Mouse (Mus musculus) hindbrain, embryonic 15.5 days (tissue): ENCODE data around the gene Sf3a2. TPM values are rescaled to one million over a fixed set of nuclear protein-coding genes. Genes with fewer than 3 reads are reported as not detected.

Experiments used
- ATAC-seq: fragments of 200-750 bp; cut with Nextera tagmentation; 2 replicates; pipeline ENCODE4 v1.8.0; 2017; ENCODE audit warnings: low read depth, moderate number of reproducible peaks, moderate TSS enrichment; ENCODE audit not compliant: low FRiP score
- H3K27ac ChIP-seq: fragments of 300-500 bp; sonication (generic); replicated peaks from 2 replicates; pipeline ENCODE4 v1.5.1; 2015; ENCODE audit warnings: mild to moderate bottlenecking, inconsistent platforms
- H3K27me3 ChIP-seq: fragments of 300-500 bp; sonication (generic); 2 replicates; pipeline ENCODE4 v1.6.1; 2015; ENCODE audit warnings: control low read depth, inconsistent platforms
- H3K36me3 ChIP-seq: fragments of 300-500 bp; sonication (generic); 2 replicates; pipeline ENCODE4 v1.6.1; 2015; ENCODE audit warnings: control low read depth, inconsistent platforms
- H3K4me1 ChIP-seq: fragments of 300-500 bp; sonication (generic); replicated peaks from 2 replicates; pipeline ENCODE4 v1.6.1; 2015; ENCODE audit warnings: control low read depth, inconsistent platforms
- H3K4me2 ChIP-seq: fragments of 300-500 bp; sonication (generic); 2 replicates; pipeline ENCODE4 v1.6.1; 2015; ENCODE audit warnings: moderate library complexity, mild to moderate bottlenecking, inconsistent platforms
- H3K4me3 ChIP-seq: fragments of 300-500 bp; sonication (generic); 2 replicates; pipeline ENCODE4 v1.5.1; 2015; ENCODE audit warnings: mild to moderate bottlenecking, inconsistent platforms
- H3K9ac ChIP-seq: fragments of 300-500 bp; sonication (generic); 2 replicates; pipeline ENCODE4 v1.6.1; 2015; ENCODE audit warnings: inconsistent platforms
- H3K9me3 ChIP-seq: fragments of 300-500 bp; sonication (generic); 2 replicates; pipeline ENCODE4 v1.6.1; 2016; ENCODE audit warnings: control low read depth, inconsistent platforms
- WGBS: fragments of 180-500 bp; shearing (Covaris S2); methylation state at CpG from one replicate; pipeline ENCODE4 v1.1.7; 2015; 5-methylcytosine and 5-hydroxymethylcytosine counted together
- polyA plus RNA-seq: library from polyadenylated mRNA; unstranded; fragments of >200 nt; fragmentation: Nextera tagmentation; extraction: Ambion mirVana; gene quantifications from 2 replicates; pipeline ENCODE4 v1.2.1, GENCODE M21; 2015

The Sf3a2 gene
- polyA plus RNA-seq, 1 experiment from 2014 or later, result 67.4 TPM

- H3K4me1 ChIP-seq, result peaks cover 54% of the 10 kb centered on the region
- H3K9ac ChIP-seq, result no peak overlapping the region
- WGBS, result 90% methylated on average over 4 of the region's 4 CpGs
- no peaks in the 10 kb centered on the region for H3K27me3 ChIP-seq
- H3K27ac ChIP-seq, result no peak overlapping the region
- H3K4me2 ChIP-seq, result no peak overlapping the region
- no peaks in the 10 kb centered on the region for H3K36me3 ChIP-seq
- ATAC-seq, result no peak
- H3K9me3 ChIP-seq, result no peaks in the 10 kb centered on the region
- H3K4me3 ChIP-seq, result no peak overlapping the region
Observed at GRCm38 (mm10) chr10:80760596-80761524, 37.1 kb upstream of the Sf3a2 start.

GRCm38 (mm10) chr10:80761821-80762220, 36.2 kb upstream of the Sf3a2 start:
- Histone ChIP-seq H3K4me1 (peaks cover 45% of the 10 kb centered on the region), H3K9ac (no peak overlapping the region), H3K36me3 (peaks cover 8% of the 10 kb centered on the region), H3K4me3 (no peak overlapping the region), H3K9me3 (no peaks in the 10 kb centered on the region), H3K27me3 (no peaks in the 10 kb centered on the region), H3K27ac (no peak overlapping the region), H3K4me2 (no peak overlapping the region)
- 72% methylated on average over 3 of the region's 3 CpGs for WGBS
- no peak for ATAC-seq

- Histone ChIP-seq H3K4me3 (no peak overlapping the region), H3K27me3 (no peaks in the 10 kb centered on the region), H3K4me1 (peaks cover 28% of the 10 kb centered on the region), H3K36me3 (peaks cover 21% of the 10 kb centered on the region), H3K27ac (no peak overlapping the region), H3K4me2 (no peak overlapping the region), H3K9me3 (no peaks in the 10 kb centered on the region), H3K9ac (no peak overlapping the region)
- WGBS, result 93% methylated on average over 2 of the region's 2 CpGs
- ATAC-seq, result no peak
Observed at GRCm38 (mm10) chr10:80763502-80763901, 34.5 kb upstream of the Sf3a2 start.

GRCm38 (mm10) chr10:80765746-80766145, 32.3 kb upstream of the Sf3a2 start:
- no peak overlapping the region for H3K4me2 ChIP-seq
- H3K27ac ChIP-seq, result no peak overlapping the region
- H3K9me3 ChIP-seq, result no peaks in the 10 kb centered on the region
- H3K36me3 ChIP-seq, result peaks cover 40% of the 10 kb centered on the region
- 100% methylated on average over 2 of the region's 2 CpGs for WGBS
- H3K4me3 ChIP-seq, result no peak overlapping the region
- no peak for ATAC-seq
- no peaks in the 10 kb centered on the region for H3K27me3 ChIP-seq
- no peak overlapping the region for H3K9ac ChIP-seq
- H3K4me1 ChIP-seq, result peaks cover 10% of the 10 kb centered on the region

- 0 out of 2 replicates have a peak, but pooled peaks cover 4% of the 10 kb centered on the region for H3K4me1 ChIP-seq
- H3K9me3 ChIP-seq, result no peaks in the 10 kb centered on the region
- ATAC-seq, result no peak
- H3K9ac ChIP-seq, result no peak overlapping the region
- H3K36me3 ChIP-seq, result peaks cover 45% of the 10 kb centered on the region
- H3K27ac ChIP-seq, result no peak overlapping the region
- H3K27me3 ChIP-seq, result no peaks in the 10 kb centered on the region
- H3K4me3 ChIP-seq, result no peak overlapping the region
- 82% methylated on average over 10 of the region's 10 CpGs for WGBS
- H3K4me2 ChIP-seq, result no peak overlapping the region
Observed at GRCm38 (mm10) chr10:80766161-80766815, 31.7 kb upstream of the Sf3a2 start.

- H3K4me2 ChIP-seq, result no peak overlapping the region
- H3K4me1 ChIP-seq, result no peaks in the 10 kb centered on the region
- peaks cover 66% of the 10 kb centered on the region for H3K36me3 ChIP-seq
- no peak for ATAC-seq
- 88% methylated on average over 6 of the region's 6 CpGs for WGBS
- H3K4me3 ChIP-seq, result no peak overlapping the region
- H3K9ac ChIP-seq, result no peak overlapping the region
- H3K27me3 ChIP-seq, result no peaks in the 10 kb centered on the region
- no peaks in the 10 kb centered on the region for H3K9me3 ChIP-seq
- H3K27ac ChIP-seq, result no peak overlapping the region
Observed at GRCm38 (mm10) chr10:80768365-80768764, 29.6 kb upstream of the Sf3a2 start.

- H3K9me3 ChIP-seq, result no peaks in the 10 kb centered on the region
- 88% methylated on average over 5 of the region's 5 CpGs for WGBS
- peaks cover 3% of the 10 kb centered on the region; the same call in 1 of the 2 replicates for H3K4me1 ChIP-seq
- no peak overlapping the region for H3K4me3 ChIP-seq
- H3K27me3 ChIP-seq, result no peaks in the 10 kb centered on the region
- H3K9ac ChIP-seq, result 0 out of 2 replicates have a peak overlapping the region, but pooled peaks have one; percentile 0
- H3K27ac ChIP-seq, result no peak overlapping the region
- ATAC-seq, result no peak
- no peak overlapping the region for H3K4me2 ChIP-seq
- peaks cover 87% of the 10 kb centered on the region for H3K36me3 ChIP-seq
Observed at GRCm38 (mm10) chr10:80773816-80774215, 24.2 kb upstream of the Sf3a2 start.

- no peak overlapping the region for H3K4me3 ChIP-seq
- no peaks in the 10 kb centered on the region for H3K27me3 ChIP-seq
- H3K4me1 ChIP-seq, result peaks cover 3% of the 10 kb centered on the region; the same call in 1 of the 2 replicates
- 0 out of 2 replicates have a peak, but pooled peaks have one; percentile 74 for ATAC-seq
- H3K36me3 ChIP-seq, result peaks cover 89% of the 10 kb centered on the region
- no peak overlapping the region for H3K4me2 ChIP-seq
- peak overlapping the region; percentile 31; the same call in 1 of the 2 replicates for H3K27ac ChIP-seq
- WGBS, result 62% methylated on average over 2 of the region's 2 CpGs
- H3K9me3 ChIP-seq, result no peaks in the 10 kb centered on the region
- 0 out of 2 replicates have a peak overlapping the region, but pooled peaks have one; percentile 0 for H3K9ac ChIP-seq
Observed at GRCm38 (mm10) chr10:80774549-80774948, 23.4 kb upstream of the Sf3a2 start.

GRCm38 (mm10) chr10:80774981-80775380, 23.0 kb upstream of the Sf3a2 start:
- Histone ChIP-seq H3K4me1 (peaks cover 3% of the 10 kb centered on the region; the same call in 1 of the 2 replicates), H3K4me3 (no peak overlapping the region), H3K4me2 (no peak overlapping the region), H3K9me3 (no peaks in the 10 kb centered on the region), H3K9ac (no peak overlapping the region), H3K27me3 (no peaks in the 10 kb centered on the region), H3K36me3 (peaks cover 88% of the 10 kb centered on the region), H3K27ac (no peak overlapping the region)
- 91% methylated on average over 4 of the region's 4 CpGs for WGBS
- no peak for ATAC-seq

- no peaks in the 10 kb centered on the region for H3K9me3 ChIP-seq
- WGBS, result 88% methylated on average over 4 of the region's 4 CpGs
- H3K27me3 ChIP-seq, result no peaks in the 10 kb centered on the region
- H3K36me3 ChIP-seq, result peaks cover 88% of the 10 kb centered on the region
- no peak overlapping the region for H3K9ac ChIP-seq
- H3K27ac ChIP-seq, result no peak overlapping the region
- no peak overlapping the region for H3K4me3 ChIP-seq
- H3K4me1 ChIP-seq, result peaks cover 3% of the 10 kb centered on the region; the same call in 1 of the 2 replicates
- no peak overlapping the region for H3K4me2 ChIP-seq
- no peak for ATAC-seq
Observed at GRCm38 (mm10) chr10:80775731-80776130, 22.3 kb upstream of the Sf3a2 start.

- 91% methylated on average over 6 of the region's 6 CpGs for WGBS
- peaks cover 86% of the 10 kb centered on the region for H3K36me3 ChIP-seq
Observed at GRCm38 (mm10) chr10:80776358-80776869, 21.6 kb upstream of the Sf3a2 start.

GRCm38 (mm10) chr10:80777123-80777522, 20.9 kb upstream of the Sf3a2 start:
- Histone ChIP-seq H3K27me3 (no peaks in the 10 kb centered on the region), H3K4me2 (no peak overlapping the region), H3K4me3 (no peak overlapping the region), H3K36me3 (peaks cover 85% of the 10 kb centered on the region), H3K9me3 (no peaks in the 10 kb centered on the region), H3K9ac (no peak overlapping the region), H3K4me1 (peaks cover 3% of the 10 kb centered on the region; the same call in 1 of the 2 replicates), H3K27ac (no peak overlapping the region)
- WGBS, result 94% methylated on average over 5 of the region's 5 CpGs
- no peak for ATAC-seq

More at GRCm38 (mm10) chr10:80776358-80776869, 21.6 kb upstream of the Sf3a2 start:
- no peaks in the 10 kb centered on the region for H3K27me3 ChIP-seq
- ATAC-seq, result no peak
- peaks cover 3% of the 10 kb centered on the region; the same call in 1 of the 2 replicates for H3K4me1 ChIP-seq
- H3K4me3 ChIP-seq, result no peak overlapping the region
- H3K9me3 ChIP-seq, result no peaks in the 10 kb centered on the region
- no peak overlapping the region for H3K9ac ChIP-seq
- no peak overlapping the region for H3K4me2 ChIP-seq
- H3K27ac ChIP-seq, result no peak overlapping the region
